Mouse (Mus musculus) liver, embryonic 12.5 days (tissue): ENCODE measurements around the gene H2-DMa. TPM values are rescaled to one million over a fixed set of nuclear protein-coding genes. Genes with fewer than 3 reads are reported as not detected.
A peak's percentile ranks its signal among the peaks of the same experiment; 100 is the strongest.

Source experiments
- ATAC-seq: fragments of 200-750 bp; cut with Nextera tagmentation; 2 replicates; pipeline ENCODE4 v1.8.0; 2017; ENCODE audit warnings: moderate number of reproducible peaks, mild to moderate bottlenecking, moderate library complexity
- H3K27ac ChIP-seq: fragments of 300-500 bp; sonication (generic); 2 replicates; pipeline ENCODE4 v1.5.1; 2016; ENCODE audit warnings: mild to moderate bottlenecking
- H3K27me3 ChIP-seq: fragments of 300-500 bp; sonication (generic); replicated peaks from 2 replicates; pipeline ENCODE4 v1.6.1; 2016; ENCODE audit warnings: mild to moderate bottlenecking, moderate library complexity
- H3K36me3 ChIP-seq: fragments of 300-500 bp; sonication (generic); 2 replicates; pipeline ENCODE4 v1.6.1; 2016; ENCODE audit warnings: mild to moderate bottlenecking, moderate library complexity
- H3K4me1 ChIP-seq: fragments of 300-500 bp; sonication (generic); 2 replicates; pipeline ENCODE4 v1.6.1; 2016
- H3K4me2 ChIP-seq: fragments of 300-500 bp; sonication (generic); 2 replicates; pipeline ENCODE4 v1.6.1; 2016; ENCODE audit warnings: mild to moderate bottlenecking, moderate library complexity
- H3K4me3 ChIP-seq: fragments of 300-500 bp; sonication (generic); 2 replicates; pipeline ENCODE4 v1.5.1; 2016; ENCODE audit warnings: mild to moderate bottlenecking, moderate library complexity
- H3K9ac ChIP-seq: fragments of 300-500 bp; sonication (generic); 2 replicates; pipeline ENCODE4 v1.6.1; 2016; ENCODE audit warnings: mild to moderate bottlenecking, moderate library complexity
- H3K9me3 ChIP-seq: fragments of 300-500 bp; sonication (generic); replicated peaks from 2 replicates; pipeline ENCODE4 v1.6.1; 2016; ENCODE audit warnings: mild to moderate bottlenecking, moderate library complexity
- WGBS: fragments of 180-500 bp; shearing (Covaris S2); methylation state at CpG from one replicate; pipeline ENCODE4 v1.1.7; 2016; ENCODE audit not compliant: insufficient replicate concordance; 5-methylcytosine and 5-hydroxymethylcytosine counted together
- polyA plus RNA-seq: library from polyadenylated mRNA; unstranded; fragments of >200 nt; fragmentation: Nextera tagmentation; extraction: Ambion mirVana; gene quantifications from 2 replicates; pipeline ENCODE4 v1.2.1, GENCODE M21; 2016

Gene H2-DMa
- polyA plus RNA-seq, 1 experiment from 2014 or later = 4.3 TPM

DNA sequence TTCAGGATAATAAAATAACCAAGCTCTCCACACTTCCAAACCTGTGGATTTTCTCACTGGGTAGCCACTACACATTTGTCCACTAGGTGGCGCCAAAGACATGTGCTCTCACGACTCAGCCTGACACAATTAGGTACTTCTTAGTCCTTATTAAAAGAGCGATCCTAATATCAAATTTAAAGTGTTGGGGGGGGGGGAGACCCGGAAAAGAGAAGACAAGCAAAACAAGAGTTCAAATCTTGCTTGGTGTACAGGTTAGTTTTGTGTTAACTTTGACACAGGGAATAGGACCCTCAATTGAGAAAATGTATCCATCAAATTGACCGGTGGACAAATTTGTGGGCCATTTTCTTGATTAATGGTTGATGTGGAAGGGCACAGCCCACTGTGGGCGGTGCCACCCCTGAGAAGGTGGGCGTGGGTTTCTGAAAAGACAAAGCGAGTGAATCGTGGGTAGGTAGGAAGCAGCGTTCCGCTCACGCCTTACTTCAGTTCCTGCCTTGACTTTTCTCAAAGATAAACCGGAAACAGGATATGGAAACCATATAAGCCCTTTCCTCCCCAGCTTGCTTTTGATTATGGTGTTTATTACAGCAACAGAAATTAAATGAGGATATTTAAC is 51.6 kb downstream of the H2-DMa start:
- no peaks in the 10 kb centered on the region for H3K4me1 ChIP-seq
- peak overlapping the region; percentile 35 for H3K4me2 ChIP-seq
- H3K4me3 ChIP-seq = 0 out of 2 replicates have a peak overlapping the region, but pooled peaks have one; percentile 7
- H3K9ac ChIP-seq = no peak overlapping the region
- 23% methylated on average over 13 of the region's 13 CpGs for WGBS
- peaks cover 6% of the 10 kb centered on the region for H3K9me3 ChIP-seq
- no peak overlapping the region for H3K27ac ChIP-seq
- H3K36me3 ChIP-seq = no peaks in the 10 kb centered on the region
- peaks cover 9% of the 10 kb centered on the region; the same call in 1 of the 2 replicates for H3K27me3 ChIP-seq
- no peak for ATAC-seq

DNA sequence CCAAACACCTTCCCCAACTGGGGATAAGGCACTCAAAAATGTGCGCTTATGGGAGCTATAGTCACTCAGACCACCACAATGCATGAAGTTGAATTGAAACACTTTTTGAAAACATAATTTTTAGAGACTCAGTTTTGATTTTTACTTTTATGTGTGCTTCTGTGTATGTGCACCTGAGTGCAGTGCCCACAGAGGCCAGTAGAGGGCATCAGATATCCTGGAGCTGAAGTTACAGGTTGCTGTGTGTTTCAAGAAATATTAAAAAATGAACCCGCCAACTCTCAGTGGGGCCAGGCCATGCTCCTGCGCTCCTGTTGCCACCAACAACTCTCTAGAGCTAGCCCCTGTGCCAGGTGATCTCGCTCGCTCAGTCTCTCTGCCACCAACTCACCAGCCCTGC is 53.2 kb downstream of the H2-DMa start:
- no peak for ATAC-seq
- Histone ChIP-seq H3K4me1 (no peaks in the 10 kb centered on the region), H3K27me3 (peaks cover 9% of the 10 kb centered on the region; the same call in 1 of the 2 replicates), H3K9me3 (peaks cover 15% of the 10 kb centered on the region), H3K27ac (no peak overlapping the region), H3K4me2 (no peak overlapping the region), H3K4me3 (no peak overlapping the region), H3K9ac (no peak overlapping the region), H3K36me3 (no peaks in the 10 kb centered on the region)
- 85% methylated on average over 5 of the region's 5 CpGs for WGBS

DNA sequence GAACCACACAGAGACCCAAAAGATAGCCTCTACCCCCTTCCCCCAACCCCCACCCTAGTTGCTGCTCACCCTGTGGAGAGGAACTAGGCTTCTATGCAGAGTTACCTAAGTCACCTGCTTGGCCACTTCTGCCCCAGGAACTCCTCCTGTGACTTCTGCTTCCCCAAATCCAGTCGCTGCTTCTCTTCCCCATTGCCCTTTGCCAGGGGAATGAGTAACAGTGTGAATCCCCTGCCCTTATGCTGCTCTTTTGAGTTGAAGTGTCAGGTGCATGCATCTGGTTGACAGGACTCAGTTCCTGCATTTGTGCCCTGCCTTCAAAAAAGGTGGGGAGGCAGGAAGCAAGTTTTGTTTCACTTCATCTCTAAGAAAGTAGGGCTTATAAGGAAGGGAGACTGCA is 54.7 kb downstream of the H2-DMa start:
- Histone ChIP-seq H3K27ac (no peak overlapping the region), H3K4me1 (no peaks in the 10 kb centered on the region), H3K9me3 (peaks cover 19% of the 10 kb centered on the region), H3K9ac (no peak overlapping the region), H3K4me2 (no peak overlapping the region), H3K4me3 (no peak overlapping the region), H3K36me3 (no peaks in the 10 kb centered on the region), H3K27me3 (peaks cover 9% of the 10 kb centered on the region; the same call in 1 of the 2 replicates)
- WGBS = 35% methylated on average over 1 of the region's 1 CpGs
- ATAC-seq = no peak

DNA sequence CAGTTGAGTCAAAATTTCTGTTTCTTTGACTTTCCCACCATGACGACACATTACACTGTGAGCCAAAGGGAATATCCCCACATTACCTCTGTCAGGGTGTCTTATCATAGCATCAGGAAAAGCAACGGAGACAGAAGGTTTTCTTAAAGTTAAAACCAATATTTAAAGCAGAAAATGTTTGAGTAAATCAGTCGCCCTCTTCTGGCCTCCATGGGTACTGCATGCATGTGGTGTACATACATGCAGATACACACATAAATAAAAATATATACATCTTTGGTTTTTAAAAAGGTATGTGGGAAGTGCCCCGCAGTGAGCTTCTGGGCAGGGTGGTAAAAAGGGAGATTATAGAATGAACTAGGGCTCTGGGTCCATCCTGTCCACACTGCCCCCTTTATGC is 57.8 kb downstream of the H2-DMa start:
- Histone ChIP-seq H3K4me1 (no peaks in the 10 kb centered on the region), H3K4me3 (no peak overlapping the region), H3K27ac (no peak overlapping the region), H3K36me3 (no peaks in the 10 kb centered on the region), H3K9me3 (peaks cover 18% of the 10 kb centered on the region), H3K4me2 (no peak overlapping the region), H3K9ac (no peak overlapping the region), H3K27me3 (0 out of 2 replicates have a peak, but pooled peaks cover 9% of the 10 kb centered on the region)
- no peak for ATAC-seq
- 60% methylated on average over 4 of the region's 4 CpGs for WGBS

DNA sequence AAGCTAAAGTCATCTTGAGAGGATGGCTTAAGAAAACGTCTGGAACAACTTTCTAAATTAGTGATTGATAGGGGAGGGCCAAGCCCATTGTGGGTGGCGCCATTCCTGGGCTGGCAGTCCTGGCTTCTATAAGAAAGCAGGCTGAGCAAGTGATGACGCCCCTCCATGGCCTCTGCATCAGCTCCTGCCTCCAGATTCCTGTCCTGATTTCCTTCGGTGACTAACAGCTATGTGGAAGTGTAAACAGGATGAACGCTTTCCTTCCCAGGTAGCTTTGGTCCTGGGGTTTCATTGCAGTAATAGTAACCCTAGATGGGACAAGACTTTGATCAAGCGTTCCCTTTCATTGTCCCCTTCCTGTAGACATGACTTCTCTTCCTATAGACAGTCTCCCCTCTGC is 59.7 kb downstream of the H2-DMa start:
- Histone ChIP-seq H3K27me3 (peaks cover 14% of the 10 kb centered on the region), H3K4me1 (peaks cover 4% of the 10 kb centered on the region; the same call in 1 of the 2 replicates), H3K9ac (no peak overlapping the region), H3K4me2 (no peak overlapping the region), H3K36me3 (no peaks in the 10 kb centered on the region), H3K4me3 (no peak overlapping the region), H3K27ac (no peak overlapping the region), H3K9me3 (peaks cover 13% of the 10 kb centered on the region; the same call in 1 of the 2 replicates)
- 50% methylated on average over 6 of the region's 6 CpGs for WGBS
- no peak for ATAC-seq

DNA sequence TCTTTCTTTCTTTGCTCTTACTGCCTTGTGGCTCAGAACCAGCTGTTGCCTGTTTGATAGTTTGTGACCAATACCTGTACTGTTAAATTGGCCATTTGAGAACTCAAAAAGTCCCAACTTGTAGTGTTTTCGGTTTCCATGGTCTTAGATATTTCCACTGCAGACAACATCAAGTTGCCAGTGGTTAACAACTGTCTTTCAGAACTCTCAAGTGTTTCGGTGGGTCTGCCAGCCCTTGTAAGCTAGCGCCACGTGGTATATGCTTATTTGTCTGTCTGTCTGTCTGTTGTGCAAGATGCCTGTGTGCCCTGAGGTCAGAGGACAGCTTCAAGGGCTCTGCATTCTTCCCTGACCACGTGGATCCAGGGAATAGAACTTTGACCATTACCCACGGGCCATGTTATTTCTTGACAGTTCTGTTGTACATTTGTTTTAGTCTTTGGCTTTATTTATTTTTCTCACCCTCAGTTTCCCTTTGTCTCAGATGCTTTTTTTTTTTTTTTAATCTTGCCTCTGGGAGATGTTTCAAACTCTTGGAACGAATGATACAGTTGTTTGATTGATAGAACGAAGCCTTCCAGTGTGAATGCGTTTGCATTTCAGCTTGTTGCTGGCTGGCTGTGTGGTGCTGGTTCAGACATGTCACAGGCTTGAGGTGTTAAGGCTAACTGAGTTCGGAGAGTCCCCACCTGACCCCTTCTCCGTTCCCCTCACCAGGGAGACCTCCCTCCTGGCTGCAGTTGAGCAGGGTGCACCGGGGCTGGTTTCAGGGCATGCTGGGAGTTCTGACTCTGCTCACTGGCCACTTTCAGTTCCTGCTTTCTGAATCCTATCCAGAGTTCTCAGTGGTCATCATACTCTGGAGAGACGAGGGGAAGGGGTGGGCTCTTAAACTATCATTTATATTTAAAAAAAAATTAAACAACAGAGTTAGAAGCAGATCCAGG is 60.8 kb downstream of the H2-DMa start:
- Histone ChIP-seq H3K4me2 (no peak overlapping the region), H3K27ac (no peak overlapping the region), H3K36me3 (no peaks in the 10 kb centered on the region), H3K4me1 (peaks cover 5% of the 10 kb centered on the region; the same call in 1 of the 2 replicates), H3K27me3 (peaks cover 19% of the 10 kb centered on the region), H3K9ac (no peak overlapping the region), H3K9me3 (peaks cover 13% of the 10 kb centered on the region; the same call in 1 of the 2 replicates), H3K4me3 (no peak overlapping the region)
- no peak for ATAC-seq
- WGBS = 54% methylated on average over 13 of the region's 13 CpGs

DNA sequence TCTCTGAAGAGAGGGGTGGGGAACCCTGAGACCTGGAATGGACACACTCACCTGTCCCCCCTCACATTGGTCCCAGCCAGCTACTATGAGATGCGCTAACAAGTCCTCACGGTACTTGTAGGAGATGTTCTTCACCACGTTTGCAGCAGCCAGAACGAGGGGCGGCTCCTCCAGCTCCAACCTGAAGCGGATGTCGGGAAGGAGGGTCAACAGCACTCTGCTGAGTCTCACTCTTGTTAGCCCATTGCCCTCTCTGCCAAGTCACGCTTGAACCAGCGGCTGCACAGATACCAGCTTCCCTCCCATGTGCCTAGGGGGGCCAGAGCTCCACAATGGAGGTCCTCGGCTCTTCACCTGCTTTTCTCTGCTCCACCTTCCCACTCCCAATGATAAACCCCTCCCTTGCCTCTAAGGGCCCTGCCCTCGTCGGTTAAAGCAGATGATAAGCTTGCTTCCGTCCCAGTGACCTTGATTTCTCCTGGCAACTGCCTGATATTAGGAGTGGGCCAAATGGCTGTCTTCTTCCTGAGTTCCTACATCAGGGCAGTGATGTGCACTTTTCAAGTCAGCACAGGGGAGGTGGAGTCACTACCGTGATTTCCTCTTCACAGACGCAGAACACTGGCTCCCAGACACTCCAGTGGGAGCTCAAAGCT is 64.4 kb downstream of the H2-DMa start:
- Histone ChIP-seq H3K4me3 (no peak overlapping the region), H3K36me3 (no peaks in the 10 kb centered on the region), H3K27me3 (peaks cover 53% of the 10 kb centered on the region), H3K9me3 (no peaks in the 10 kb centered on the region), H3K9ac (no peak overlapping the region), H3K27ac (no peak overlapping the region), H3K4me1 (peaks cover 25% of the 10 kb centered on the region), H3K4me2 (no peak overlapping the region)
- whole genome bisulfite sequencing = 52% methylated on average over 15 of the region's 15 CpGs
- no peak for ATAC-seq

DNA sequence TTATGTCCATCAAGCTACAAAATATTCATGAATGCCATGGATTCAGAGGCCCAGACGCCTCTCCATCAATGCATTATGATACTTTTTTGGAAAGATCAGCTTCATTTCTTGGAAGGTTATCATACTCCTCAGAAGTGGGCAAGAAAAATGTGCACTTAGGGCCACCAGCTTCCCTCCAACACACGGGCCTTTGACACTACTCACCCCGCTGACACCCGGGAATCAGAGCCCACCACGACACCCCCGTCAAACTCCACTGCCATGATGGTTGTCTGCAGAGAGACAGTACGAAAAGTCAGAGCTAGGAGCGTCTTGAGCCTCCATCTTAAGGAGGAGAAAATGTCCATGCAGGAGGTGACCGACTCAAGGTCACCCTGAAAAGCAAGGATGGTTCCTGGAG is 66.2 kb downstream of the H2-DMa start:
- H3K4me3 ChIP-seq = no peak overlapping the region
- H3K9me3 ChIP-seq = no peaks in the 10 kb centered on the region
- H3K27me3 ChIP-seq = peaks cover 71% of the 10 kb centered on the region
- H3K4me1 ChIP-seq = peaks cover 25% of the 10 kb centered on the region
- no peak for ATAC-seq
- H3K4me2 ChIP-seq = no peak overlapping the region
- no peaks in the 10 kb centered on the region for H3K36me3 ChIP-seq
- no peak overlapping the region for H3K27ac ChIP-seq
- WGBS = 75% methylated on average over 9 of the region's 9 CpGs
- no peak overlapping the region for H3K9ac ChIP-seq

DNA sequence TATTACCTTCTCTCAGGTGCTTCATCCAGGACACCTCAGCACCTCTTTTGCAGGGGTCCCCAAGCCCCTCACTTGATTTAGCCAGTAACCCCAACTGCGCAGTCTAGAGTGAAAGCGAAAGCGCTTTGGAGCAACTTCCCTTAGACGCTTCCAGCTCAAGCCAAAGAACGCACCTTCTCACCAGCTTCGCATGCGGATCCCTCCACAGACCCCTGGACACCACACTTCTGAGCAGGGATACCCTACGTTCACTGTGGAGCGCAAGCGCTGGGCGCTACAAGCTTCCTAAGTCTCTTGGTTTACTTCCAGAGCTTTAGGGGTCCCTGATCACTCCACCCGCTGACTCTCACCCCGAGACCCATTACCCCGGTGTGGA is 67.5 kb downstream of the H2-DMa start:
- peaks cover 85% of the 10 kb centered on the region for H3K27me3 ChIP-seq

DNA sequence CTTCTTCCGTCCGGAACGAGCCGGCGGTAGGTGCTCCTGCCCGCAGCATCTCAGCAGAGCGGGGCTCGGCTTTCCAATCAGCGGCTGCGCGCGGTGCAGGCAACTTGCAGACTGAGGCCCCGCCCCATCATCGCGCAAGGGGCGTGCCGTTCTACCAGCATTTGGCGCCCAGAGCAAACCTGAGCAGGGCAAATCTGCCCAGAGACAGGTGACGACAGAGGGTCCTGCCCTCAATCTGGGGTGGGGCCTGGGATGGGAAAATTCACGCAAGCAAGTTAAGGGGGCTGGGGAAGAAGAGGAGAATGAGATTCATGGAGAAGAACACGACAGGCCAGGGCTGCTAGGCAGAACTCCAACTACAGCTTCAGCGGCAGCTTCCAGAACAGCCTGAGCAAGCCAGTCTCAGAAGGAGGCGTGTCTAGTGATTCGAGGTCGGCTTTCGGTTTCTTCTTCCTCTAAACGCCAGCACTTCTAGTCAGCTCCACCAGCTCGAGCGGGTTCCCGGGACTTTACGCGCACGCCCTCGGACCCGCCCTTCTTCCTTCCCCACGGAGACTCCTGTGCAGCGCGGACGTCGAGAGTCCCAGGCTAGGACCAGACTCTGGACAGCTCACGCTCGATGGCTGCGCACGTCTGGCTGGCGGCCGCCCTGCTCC is 68.0 kb downstream of the H2-DMa start, which contains the start of the genes Tap1 and Psmb9:
Tap1 (plus strand) TSS at position 293 of the 656 bp plus-strand sequence.
Psmb9 (minus strand) TSS at position 504 of the 656 bp plus-strand sequence.
- peak within 1 kb of the TSS; percentile 60 for H3K4me3 ChIP-seq
- H3K36me3 ChIP-seq = no peaks in the 10 kb centered on the region
- H3K4me2 ChIP-seq = peak within 1 kb of the TSS; percentile 88
- H3K9ac ChIP-seq = peak within 1 kb of the TSS; percentile 62
- H3K27ac ChIP-seq = no peak within 1 kb of the TSS
- peaks cover 90% of the 10 kb centered on the region for H3K27me3 ChIP-seq
- no peaks in the 10 kb centered on the region for H3K9me3 ChIP-seq
- peaks cover 25% of the 10 kb centered on the region for H3K4me1 ChIP-seq
- under 1% methylated on average over 46 of the region's 46 CpGs for WGBS
- peak; percentile 87 for ATAC-seq

More for the DNA sequence above, 67.5 kb downstream of the H2-DMa start:
- WGBS = 4% methylated on average over 14 of the region's 14 CpGs
- Histone ChIP-seq H3K4me1 (peaks cover 25% of the 10 kb centered on the region), H3K4me2 (peak overlapping the region; percentile 88), H3K9me3 (no peaks in the 10 kb centered on the region), H3K27ac (no peak overlapping the region), H3K9ac (peak overlapping the region; percentile 62), H3K4me3 (peak overlapping the region; percentile 60), H3K36me3 (no peaks in the 10 kb centered on the region)
- ATAC-seq = peak; percentile 19; the same call in 1 of the 2 replicates

DNA sequence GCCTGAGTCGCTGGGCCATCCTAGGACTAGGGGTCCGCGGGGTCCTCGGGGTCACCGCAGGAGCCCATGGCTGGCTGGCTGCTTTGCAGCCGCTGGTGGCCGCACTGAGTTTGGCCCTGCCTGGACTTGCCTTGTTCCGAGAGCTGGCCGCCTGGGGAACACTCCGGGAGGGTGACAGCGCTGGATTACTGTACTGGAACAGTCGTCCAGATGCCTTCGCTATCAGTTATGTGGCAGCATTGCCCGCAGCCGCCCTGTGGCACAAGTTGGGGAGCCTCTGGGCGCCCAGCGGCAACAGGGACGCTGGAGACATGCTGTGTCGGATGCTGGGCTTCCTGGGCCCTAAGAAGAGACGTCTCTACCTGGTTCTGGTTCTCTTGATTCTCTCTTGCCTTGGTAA is 68.7 kb downstream of the H2-DMa start:
- peak overlapping the region; percentile 62 for H3K9ac ChIP-seq
- H3K27ac ChIP-seq = no peak overlapping the region
- H3K4me3 ChIP-seq = peak overlapping the region; percentile 60
- H3K27me3 ChIP-seq = peaks cover 96% of the 10 kb centered on the region
- peak; percentile 6; the same call in 1 of the 2 replicates for ATAC-seq
- H3K4me1 ChIP-seq = peaks cover 25% of the 10 kb centered on the region
- H3K9me3 ChIP-seq = no peaks in the 10 kb centered on the region
- WGBS = 2% methylated on average over 20 of the region's 20 CpGs
- no peaks in the 10 kb centered on the region for H3K36me3 ChIP-seq
- peak overlapping the region; percentile 88 for H3K4me2 ChIP-seq
